Mouse (Mus musculus): ENCODE data around the gene Vmn1r202.
"Not testable (repeated sequence)": the region's sequence is repeated elsewhere in the genome, so short reads cannot be mapped to it uniquely, and the experiment has no call there.

Vmn1r202 gene

DNA sequence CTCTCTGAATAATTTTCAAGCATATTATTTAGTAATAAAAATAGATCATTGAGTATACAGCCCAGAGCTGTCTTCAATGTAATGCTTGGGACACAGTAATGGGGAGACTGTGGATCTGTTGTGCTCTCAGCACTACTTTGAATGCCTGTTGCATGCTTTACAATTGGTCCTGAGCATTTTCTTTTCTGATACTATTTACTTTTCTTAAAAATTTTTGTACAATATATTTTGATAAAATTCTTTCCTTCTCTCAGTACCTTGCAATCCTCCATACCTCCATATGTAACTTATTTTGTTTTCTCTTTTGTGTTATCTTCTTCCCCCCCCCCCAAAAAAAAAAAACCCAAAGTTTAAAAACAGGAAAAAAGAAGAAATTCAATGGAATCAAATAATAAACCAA lies at the start of gene Vmn1r202:
Gene Vmn1r202 (minus strand): TSS at position 101 of the 400 bp plus-strand sequence.
- DNase-seq (ENCODE audit: low spot score) = no peak

DNA sequence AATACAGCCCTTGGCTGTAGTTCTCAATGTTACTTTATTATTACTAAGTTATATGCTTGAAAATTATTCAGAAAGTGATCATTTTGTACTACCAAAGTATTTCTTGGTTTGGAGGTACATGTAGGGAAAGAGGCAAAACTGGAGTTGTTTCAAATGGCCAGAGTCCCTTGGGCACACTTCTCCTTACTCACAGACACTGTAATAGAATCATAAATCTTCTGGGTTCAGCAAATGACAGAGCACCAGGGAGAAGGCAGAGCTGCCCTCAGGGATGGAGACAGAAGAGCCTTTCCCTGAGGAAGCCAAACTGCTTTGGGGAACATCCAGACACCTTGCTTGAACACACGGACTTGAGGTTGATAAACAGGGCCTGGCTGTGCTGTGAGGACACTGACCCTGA lies 47.7 kb upstream of the Vmn1r202 start, which contains the start of gene Vmn1r204:
Gene Vmn1r204 (plus strand): TSS at position 301 of the 400 bp plus-strand sequence.
- DNase-seq (ENCODE audit: low spot score) = not testable (repeated sequence)

DNA sequence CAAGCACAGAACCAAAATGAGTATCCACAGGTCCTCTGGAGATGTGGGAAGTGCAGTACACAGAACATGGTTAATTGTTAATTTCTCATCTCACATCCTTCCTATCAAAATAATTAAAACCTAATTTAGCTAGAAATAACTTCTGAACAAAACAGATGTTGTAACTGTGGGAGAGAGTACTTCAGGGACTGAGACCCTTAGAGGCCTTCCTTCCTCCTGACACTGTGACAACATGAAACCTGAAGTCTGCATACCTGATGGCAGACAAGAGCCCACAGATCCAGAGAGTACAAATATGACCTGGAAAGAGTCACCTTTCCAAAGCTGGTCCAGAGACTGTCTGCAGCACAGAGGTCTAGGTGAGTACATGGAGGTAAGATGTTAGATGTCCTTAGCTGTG lies 12.6 kb upstream of the Vmn1r202 start, which contains the start of gene Vmn1r203:
Gene Vmn1r203 (plus strand): TSS at position 301 of the 400 bp plus-strand sequence.
- DNase-seq (ENCODE audit: low spot score) = no peak

DNA sequence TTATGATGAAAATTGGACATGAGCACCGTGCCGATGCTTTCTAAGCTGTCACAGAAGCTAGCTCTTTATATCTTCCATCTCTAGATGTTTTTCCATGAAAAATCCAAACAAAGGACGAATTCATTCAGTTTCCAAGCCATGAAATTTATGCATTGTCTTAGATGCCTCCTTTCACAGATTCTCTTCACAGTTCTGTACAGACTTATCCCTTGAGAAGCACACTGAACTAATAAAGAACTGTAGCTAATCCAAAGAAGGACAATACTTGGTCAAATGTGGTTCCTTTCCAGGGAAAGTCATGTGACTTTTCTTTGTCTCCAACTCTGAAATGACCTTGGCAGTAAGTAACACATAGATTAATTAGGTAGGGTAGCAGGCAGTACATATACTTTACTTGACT lies 2.8 kb downstream of the Vmn1r202 start:
- no peak for DNase-seq (ENCODE audit: low spot score)

DNA sequence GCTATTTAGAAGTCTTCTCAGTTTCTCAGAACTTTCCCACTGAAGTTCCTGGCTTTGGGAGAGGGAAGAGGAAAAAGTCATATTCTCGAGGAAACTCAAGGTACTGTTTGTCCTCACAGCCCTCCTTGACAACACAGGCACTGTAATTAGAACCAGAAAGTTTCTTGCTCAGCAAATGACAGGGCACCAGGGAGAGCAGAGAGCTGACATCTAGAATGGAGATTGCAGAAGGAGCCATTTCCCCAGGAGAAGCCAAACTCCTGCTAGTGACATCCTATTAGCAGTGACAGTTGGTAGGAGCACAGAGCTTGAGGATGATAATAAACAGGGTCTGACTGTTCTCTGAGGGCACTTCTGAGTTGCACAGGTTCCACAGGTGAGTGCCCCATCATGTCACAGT lies 33.6 kb downstream of the Vmn1r202 start, which contains the start of gene Vmn1r201:
Gene Vmn1r201 (plus strand): TSS at position 301 of the 400 bp plus-strand sequence.
- DNase-seq (ENCODE audit: low spot score) = no peak

DNA sequence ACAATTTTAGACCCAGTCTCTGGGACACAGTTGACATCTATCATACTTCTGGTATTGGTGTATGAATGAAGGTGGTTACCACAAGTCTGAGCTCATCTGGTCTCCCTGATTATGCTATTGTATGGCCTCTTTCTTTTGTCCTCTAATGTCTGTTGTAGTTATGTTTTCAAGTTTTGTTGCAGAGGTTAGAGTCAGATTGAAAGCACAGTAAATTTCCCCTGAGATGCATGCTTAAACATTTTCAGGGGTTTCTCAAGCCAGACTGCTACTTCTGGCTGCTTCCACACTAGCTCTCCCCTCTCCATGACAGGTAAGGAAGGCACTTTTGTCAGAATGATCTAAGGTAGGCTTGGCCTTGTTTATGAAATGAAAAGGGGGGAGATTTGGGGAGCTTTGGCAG lies 50.0 kb downstream of the Vmn1r202 start:
- no peak for DNase-seq (ENCODE audit: low spot score)
